Mouse (Mus musculus) heart, postnatal 10 days (tissue): ENCODE data around the gene Akr1d1. TPM values are rescaled to one million over a fixed set of nuclear protein-coding genes. Genes with fewer than 3 reads are reported as not detected.

Source experiments
- DNase-seq, 2 experiments: peaks; one replicate each; pipeline ENCODE4 v3.0.0; 2021
- intact Hi-C: fragments of 180-260 bp; cut with DNase I; formaldehyde crosslinking; loops from one replicate; pipeline ENCODE4 v1.15.1; 2025
- total RNA-seq, 2 experiments: library from RNA; stranded (reverse); gene quantifications; 2 replicates each; pipeline ENCODE4 v1.2.3; 2021

The Akr1d1 gene
- total RNA-seq = not detected

DNA sequence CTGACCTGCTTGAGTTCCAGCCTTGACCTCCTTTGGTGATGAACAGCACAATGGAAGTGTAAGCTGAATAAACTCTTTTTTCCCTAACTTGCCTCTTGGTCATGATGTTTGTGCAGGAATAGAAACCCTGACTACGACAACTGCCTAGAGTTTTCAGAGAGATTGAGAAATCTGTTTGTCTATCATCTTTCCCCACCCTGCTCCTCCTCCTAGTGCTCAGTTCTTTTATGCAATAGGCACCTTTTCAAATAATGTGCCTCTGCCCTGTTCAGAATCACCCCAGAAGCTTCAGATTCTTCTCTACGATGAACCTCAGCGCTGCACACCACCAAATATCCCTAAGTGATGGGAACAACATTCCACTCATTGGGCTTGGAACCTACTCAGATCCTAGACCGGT lies at the start of gene Akr1d1:
Gene Akr1d1, plus strand, starts transcription at position 234 of the 400 bp plus-strand sequence.
- intact Hi-C loops = no loop called here
- no peak for DNase-seq

DNA sequence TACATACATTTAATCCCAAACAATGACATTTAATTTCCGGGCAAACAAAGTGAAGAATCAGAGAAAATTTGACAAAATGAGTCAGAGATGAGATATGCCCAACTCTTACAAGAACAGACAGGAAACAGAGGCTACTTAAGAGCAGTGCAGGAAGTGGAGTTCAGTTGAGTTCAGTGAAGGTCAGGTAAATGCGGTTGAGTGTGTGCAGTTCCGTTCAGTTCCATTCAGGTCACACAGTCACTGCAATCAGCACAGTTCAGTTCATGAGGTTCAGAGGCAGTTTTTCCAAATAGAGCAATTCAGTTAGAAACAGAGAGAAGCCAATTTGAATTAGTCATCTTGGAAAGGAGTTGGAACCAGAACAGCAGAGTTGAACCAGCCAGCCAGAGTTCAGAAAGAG lies 48.8 kb upstream of the Akr1d1 start:
- DNase-seq = no peak
- intact Hi-C loops = no loop called here

DNA sequence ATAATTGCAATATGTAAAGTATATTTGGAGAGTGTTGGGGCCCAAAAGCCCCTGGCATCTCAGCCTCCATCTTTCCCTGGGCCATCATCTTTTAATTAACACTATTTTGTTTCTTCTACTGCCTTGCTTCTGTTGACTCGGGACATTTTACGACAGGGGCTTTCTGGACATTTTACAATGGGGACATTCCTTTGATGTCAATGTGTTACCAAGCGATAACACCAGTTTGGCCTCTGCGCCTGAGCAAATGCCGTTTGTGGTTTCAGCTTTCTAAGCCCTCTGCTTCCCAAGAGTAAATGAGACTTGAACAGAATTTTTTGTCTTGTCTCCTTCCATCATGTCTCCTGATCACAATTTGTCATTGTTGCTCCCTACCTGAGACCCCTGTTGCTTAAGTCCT lies 46.7 kb upstream of the Akr1d1 start:
- DNase-seq = no peak
- intact Hi-C loops = no loop called here

DNA sequence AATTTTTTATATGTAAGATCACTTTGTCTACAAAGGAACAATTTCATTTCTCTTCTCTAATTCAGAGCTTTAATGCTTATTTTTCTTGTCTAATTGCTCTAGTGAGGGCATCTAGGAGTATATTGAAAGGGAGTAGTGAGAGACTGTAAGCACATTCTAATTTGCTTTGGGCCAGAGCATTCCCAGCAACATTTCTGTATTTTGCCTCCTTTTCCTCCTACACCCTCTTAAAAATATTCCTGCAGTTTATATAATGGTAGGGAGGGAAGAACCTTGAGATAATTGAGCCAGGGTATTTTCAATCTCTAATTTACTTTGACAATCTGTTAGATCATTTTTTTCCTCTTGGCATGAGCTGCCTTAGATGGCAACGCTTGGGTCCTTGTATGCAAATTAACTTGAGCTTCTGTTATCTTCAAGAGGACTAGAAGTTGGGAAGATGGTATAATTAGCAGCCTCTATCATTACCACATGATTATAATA lies 45.3 kb upstream of the Akr1d1 start:
- intact Hi-C loops = no loop called here
- no peak for DNase-seq

DNA sequence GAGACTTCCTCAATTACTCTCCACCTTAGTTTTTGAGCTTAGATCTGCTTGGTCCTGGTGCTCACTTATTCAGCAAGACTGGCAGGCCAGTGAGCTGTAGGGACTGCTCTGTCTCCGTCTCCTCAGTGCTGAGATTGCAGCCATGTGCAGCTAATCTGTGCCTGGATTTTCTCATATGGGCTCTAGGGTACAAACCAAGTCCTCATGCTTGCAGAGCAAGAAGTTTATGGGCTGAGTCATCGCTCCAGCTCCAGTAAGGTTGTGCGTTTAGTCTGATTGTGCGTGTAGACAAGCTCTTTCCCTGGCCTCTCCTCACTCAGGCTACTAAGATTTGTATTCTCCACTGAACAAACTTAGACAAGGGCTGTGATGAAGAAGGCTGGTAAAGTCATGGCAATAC lies 43.5 kb upstream of the Akr1d1 start:
- intact Hi-C loops = no loop called here
- DNase-seq = no peak

DNA sequence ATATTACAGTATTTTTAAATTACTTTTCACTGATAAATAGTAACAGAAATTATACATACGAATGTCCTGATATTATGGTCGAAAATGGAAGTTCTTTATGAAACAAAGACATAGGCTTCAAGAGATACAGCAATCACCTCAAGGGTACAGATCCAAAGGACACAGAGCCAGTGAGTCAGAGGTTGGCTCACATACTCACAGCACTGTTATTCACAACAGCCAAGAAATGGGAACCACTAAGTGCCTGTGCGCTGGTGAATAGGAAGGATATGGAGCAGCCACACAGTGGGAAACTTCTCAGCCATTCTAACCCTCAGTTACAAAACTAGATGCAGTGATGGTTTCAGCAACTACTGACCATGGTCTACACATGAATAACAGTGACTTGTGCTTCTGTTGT lies 37.7 kb upstream of the Akr1d1 start:
- DNase-seq = no peak
- intact Hi-C loops = no loop called here

DNA sequence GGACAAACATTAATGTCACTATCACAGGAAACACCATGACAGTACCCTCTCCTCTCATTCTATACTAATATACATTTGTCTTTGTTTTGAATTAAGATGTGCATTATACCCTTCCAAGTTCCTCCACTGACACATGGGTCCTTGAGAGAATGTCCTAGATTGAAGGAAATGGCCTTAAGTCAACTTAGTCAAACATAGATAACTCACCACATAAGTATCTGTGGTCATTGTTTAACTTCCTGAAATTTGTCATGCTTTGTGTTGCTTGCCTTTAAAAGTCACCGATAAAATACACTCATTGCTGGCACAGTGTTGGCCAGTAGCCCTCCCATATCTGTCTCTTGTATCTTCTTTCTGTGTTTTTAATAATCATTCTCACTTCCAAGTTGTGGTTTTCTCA lies 35.0 kb upstream of the Akr1d1 start:
- intact Hi-C loops = no loop called here
- DNase-seq = no peak

DNA sequence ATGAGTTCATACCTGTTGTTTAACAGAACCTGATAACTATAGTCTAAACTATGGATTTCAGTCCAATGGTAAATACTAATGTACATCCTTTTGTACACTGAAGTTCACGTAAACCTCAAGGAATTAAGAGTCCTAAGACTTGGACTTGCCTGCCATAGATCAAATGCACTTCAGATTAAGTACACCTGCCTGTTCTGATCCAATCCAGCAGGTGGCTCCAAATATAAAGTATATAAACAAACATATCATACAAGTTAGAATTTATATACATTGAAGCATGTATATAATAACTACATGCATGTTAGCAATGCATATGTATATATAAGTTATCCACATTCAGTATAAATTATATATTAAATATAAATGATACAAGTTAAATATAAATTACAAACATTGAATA lies 33.1 kb upstream of the Akr1d1 start:
- intact Hi-C loops = no loop called here
- DNase-seq = no peak

DNA sequence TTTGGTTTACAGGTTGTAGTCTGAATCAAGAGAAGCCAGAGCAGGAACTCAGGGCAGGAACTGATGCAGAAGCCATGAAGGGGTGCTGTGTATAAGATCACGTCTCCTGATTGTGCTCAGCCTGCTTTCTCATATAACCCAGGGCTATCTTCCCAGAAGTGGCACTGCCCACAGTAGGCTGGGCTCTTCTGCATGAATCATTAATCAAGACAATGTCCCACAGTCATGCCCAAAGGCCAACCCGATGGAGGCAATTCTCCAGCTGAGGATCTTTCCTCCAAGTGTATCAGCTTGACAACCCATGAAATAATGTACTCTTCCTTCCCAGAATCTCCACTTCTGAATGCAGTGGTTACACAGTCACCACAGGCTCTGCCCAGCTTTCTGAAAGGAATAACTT lies 24.4 kb upstream of the Akr1d1 start:
- intact Hi-C loops = no loop called here
- no peak for DNase-seq

DNA sequence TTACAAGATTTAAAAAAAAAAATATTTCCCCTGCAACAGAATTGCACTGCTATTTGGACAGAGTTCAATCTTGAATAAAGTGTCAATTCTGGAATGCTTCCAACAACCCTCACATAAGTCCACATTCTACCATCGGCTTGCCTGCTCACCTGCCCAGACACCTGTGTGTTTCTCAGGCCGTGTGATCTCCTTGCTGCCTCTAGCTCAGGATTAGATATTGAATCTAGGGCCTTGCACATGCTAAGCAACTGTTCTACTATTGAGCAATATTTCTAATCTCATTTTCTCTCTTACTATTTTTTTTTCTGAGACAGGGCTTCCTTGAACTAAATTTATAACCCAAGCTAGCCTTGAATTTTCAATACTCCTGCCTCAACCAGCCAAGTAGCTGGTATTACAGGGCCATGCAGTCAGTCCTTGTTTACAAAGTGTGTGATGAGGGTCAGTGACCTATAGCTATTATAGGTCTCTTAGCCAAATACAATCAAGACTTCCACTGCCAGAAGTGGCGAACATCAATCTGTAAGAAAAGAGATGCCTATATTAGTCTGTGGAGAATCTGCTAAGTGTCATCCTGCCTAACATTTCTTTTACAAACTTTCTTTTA lies 23.0 kb upstream of the Akr1d1 start:
- intact Hi-C loops = no loop called here

DNA sequence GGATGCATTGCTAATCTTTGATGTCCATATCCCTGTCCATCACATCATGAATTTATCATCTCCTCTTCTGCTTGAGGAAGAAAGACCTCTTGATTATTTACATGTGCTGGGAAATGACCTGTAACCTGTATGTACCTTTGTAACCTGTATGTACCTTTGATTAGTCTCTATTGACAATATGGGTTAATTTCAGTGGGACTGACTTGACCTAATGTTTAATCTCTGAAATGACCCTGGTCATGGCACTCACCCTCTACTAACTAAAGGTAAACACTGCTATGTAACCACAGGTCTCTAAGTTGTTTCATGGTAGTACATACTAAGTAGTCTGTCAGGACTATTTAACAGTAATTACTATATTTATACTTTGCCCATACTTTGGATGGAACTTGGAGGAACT lies 19.2 kb upstream of the Akr1d1 start:
- no peak for DNase-seq
- intact Hi-C loops = no loop called here

More for the DNA sequence above, 23.0 kb upstream of the Akr1d1 start:
- DNase-seq = no peak

DNA sequence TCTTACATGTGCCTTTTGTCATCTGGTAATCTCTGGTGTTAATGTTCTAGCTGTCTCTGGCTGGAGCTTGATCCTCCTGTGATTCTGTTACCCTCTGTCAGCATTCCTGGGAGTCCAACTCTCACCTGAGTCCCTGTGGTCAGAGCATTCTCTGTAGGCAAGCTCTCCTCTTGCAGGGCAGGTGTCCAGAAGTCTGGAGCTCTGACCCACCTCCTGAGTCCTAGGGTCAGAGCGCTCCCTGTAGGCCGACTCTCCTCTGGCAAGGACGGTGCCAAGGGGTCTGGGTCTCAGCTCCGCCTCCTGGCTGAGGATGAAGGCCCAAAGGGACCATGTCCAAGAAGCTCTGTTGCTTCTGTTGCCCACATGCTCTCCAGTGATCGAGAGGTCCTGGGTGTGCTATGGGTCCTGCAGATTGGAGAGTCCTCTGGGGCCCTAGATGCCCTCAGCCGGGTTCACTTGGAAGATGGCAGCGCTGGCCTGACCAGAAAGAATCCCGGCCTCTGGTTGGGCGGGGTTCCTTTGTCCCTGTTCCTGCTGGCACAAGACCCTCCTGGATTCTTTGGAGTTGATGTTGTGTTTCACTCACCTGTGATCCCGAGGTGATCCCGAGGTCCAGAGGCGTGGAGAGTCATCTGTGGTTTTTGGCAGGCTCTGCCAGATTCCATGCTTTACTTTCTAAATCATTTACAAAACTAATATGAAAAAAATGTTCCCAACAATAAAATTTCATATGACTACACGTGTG lies 9.2 kb upstream of the Akr1d1 start:
- DNase-seq = no peak
- intact Hi-C loops = no loop called here

DNA sequence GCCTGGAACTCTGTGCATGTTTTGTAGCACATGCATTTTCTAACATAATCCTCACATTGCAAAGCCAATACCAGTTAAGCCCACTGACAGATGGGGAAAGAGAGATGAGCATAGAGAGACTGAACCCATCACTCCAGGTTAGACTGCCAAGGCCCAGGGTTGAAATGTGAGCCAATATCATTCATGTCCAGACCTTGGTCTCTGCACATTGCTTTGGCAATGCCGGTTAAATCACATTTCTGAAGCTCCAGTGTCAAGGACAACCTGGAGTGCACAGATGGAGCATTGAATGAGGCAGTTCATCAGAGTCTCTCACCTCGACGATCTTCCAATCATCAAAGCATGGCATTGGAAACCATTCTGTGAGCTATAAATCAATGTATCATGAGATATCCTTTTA lies 2.1 kb downstream of the Akr1d1 start:
- DNase-seq = no peak
- intact Hi-C loops = no loop called here

DNA sequence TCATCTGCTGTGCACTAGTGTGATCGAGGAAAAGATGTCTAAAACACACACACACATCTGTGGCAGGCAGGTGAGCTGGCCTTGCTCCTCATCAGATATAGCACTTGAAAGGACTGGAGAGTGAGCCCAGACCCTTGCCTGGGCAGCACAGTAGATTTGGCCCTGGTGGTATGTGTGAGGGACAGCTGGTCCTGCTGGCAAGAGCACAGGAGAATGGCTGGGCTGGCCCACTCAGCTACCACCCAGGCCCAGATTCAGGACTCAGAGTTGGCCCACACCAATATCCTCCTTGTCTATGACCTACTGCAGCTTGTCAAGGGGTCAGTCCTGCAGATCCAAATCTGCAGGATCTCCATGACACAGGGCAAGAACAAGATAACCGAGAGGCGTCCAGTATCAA lies 6.9 kb downstream of the Akr1d1 start:
- no peak for DNase-seq
- intact Hi-C loops = no loop called here

DNA sequence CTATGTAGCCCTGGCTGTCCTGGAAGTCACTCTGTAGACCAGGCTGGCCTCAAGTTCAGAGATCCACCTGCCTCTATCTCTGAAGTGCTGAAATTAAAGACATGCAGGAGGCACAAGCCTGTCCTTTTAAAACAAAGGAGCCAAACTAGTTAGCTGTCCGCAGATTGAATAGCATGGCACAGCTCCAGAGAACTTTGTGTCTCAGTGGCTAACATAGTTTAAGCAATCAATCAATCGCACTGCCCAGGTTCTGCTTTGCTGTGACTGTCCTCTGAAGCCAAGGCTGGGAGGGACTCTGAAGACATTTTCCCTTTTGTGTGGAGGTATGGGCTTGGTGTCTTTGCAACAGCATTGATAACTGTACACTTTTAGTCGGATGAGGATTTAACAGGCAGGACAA lies 7.8 kb downstream of the Akr1d1 start:
- intact Hi-C loops = no loop called here
- no peak for DNase-seq

DNA sequence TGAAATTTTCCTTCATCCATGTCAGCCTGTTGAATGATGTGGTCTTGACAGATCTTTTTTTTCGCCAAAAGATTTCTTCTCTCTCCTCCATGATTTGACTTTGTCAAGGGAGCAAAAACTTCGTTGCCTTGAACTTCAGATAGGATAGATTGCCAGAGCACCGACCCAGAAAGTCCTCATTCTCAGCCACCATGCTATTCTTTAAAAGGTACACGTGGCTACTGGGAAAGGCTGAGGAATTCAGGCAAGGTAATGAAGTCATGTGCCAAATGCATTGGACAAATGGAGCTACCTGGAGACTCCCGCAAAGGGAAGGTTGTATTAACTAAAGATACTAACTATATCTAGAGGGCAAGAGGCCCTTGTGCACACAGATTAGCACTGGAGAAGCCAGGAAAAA lies 8.8 kb downstream of the Akr1d1 start:
- intact Hi-C loops = no loop called here
- no peak for DNase-seq

DNA sequence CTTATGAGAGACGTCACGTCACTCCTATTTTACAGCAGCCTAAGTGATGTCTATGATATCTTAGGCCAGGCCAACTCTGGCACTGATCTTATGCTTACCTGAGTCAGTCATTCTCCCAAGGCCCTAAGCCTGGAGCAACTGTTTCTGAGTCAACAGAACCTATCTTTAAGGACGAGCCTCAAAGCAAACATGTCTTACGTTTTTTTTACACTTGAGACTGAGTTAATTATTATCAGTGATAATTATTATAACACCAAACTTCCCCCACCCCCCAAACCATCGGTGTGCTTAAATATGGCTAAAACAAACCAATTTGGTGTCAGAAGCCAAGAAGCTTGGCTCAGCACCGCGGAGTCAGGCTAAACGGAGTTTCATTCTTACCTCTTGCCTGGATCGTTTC lies 9.4 kb downstream of the Akr1d1 start:
- intact Hi-C loops = no loop called here
- DNase-seq = no peak

DNA sequence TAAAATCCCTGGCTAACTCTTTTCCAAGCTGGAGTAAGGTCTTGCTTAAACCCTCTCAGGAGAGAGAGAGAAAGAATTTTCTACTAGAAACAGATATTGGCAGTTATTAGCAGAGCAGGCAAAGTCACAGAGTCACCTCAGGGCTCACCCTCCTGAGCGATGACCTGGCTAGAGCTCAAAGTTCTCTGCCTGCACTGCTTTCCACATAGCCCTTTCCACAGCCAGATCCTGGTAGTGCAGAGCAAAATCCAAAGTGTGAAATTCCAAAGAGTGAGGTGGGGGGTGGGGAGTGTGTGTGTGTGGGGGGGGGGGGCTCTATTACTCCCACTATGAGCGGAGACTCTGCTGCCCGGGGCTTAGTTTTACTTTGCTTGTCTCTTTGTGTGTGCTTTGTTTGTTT lies 10.1 kb downstream of the Akr1d1 start:
- no peak for DNase-seq
- intact Hi-C loops = no loop called here

DNA sequence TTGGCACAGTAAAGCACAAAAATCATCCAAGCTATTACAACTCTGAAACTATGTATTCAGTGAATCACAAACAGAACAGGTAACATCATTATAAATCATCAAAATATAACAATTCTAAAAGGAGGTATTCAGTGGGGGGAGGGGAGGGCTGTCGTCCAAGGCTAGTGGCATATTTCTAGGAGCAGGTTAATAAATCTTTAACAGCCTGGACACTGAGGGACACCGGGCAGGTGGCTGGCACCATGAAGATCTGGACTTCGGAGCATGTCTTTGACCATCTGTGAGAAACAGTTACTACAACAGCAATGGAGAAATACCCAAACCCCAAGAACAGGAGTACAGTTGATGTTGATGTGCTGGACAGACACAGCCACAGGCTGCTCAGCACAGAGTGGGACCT lies 11.2 kb downstream of the Akr1d1 start:
- DNase-seq = no peak
- intact Hi-C loops = no loop called here

DNA sequence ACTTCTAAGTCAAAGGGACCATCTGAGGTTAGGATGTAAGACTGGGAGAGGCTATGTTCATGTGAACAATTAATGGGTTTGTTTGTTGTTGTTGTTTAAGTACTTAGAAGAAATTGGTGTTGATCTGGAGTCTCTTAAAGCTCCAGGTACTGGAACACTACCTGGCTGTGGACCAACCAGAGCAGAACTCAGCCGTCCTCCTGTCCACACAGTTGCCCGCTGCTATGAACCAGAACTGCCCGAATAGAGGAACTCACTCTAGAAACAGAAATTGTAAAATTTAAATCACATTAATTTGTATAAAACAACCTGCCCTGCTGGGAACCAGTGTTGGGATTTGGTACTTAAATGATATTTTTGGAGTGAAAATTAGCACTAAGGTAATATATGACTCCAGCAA lies 12.2 kb downstream of the Akr1d1 start:
- intact Hi-C loops = no loop called here
- no peak for DNase-seq

DNA sequence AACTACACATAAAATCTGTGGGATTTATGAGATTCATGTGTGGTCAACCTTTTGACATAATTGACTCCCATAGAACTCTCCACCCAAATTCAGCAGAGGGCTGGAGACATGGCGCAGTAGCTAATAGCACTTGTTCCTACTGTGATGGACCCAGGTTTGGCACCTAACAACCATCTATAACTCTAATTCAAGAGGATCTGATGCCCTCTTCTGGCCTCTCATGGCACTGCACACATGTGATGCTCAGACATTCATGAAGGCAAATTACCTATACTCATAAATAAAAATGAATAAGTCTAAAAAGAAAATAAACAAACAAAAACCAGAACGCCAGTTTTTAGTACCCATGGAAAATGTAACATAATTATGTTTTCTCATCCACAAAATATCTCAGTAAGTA lies 22.8 kb downstream of the Akr1d1 start:
- peak in 1 of 2 experiments; percentile 16 for DNase-seq
- intact Hi-C loops = no loop called here

DNA sequence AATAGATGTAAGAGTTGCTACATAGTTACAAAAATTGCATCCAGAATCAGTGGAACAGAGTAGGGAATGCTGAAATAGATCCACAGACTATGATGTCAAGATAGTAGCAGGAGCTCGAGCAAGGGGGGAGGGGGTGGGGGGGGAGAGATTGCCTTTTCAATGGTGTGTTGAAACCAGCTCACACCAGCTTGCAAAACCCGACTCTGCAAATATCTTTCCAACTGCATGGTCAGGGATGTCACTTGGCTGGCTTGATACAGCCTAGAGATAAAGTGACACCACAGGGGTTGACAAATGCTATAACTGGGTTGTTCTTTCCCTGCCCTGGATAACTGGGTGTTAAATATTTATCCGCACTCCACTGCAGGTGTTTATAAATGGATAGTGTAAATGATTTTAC lies 24.0 kb downstream of the Akr1d1 start:
- no peak for DNase-seq
- intact Hi-C loops = no loop called here

DNA sequence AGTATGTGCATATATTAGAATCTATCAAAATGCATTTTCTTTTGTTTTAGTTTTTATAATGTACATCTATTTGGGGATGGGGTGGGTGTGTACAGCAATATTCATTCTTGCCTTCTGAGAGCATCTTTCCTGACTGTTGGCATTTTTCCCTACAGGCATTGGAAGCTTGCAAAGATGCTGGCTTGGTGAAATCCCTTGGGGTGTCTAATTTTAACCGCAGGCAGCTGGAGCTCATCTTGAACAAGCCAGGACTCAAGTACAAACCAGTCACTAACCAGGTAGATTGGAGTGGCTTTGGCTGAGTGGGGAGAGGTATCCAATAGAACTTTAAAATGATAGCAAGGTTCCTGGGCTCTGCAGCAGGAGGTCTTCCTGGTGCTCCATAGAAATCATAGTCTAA lies 24.4 kb downstream of the Akr1d1 start:
- peak; percentile 9 to 11 for DNase-seq
- intact Hi-C loops = no loop called here
